Mouse (Mus musculus) G1E (cell line): ENCODE results near the gene Bub1b. TPM values are rescaled to one million over a fixed set of nuclear protein-coding genes. Genes with fewer than 3 reads are reported as not detected.

ENCODE experiments used
- ATAC-seq: 2 replicates; pipeline ENCODE4 v1.8.0; 2016; ENCODE audit warnings: mild to moderate bottlenecking; ENCODE audit not compliant: insufficient number of reproducible peaks, poor library complexity, low FRiP score, severe bottlenecking; ENCODE audit errors: extremely low read depth
- DNase-seq: peaks from one replicate; pipeline ENCODE4 v3.0.0; 2012; ENCODE audit warnings: low spot score
- H3K27me3 ChIP-seq: 2 replicates; pipeline ENCODE4 v1.6.1; 2012; ENCODE audit warnings: mild to moderate bottlenecking, low read length, inconsistent platforms; ENCODE audit not compliant: insufficient read depth
- H3K36me3 ChIP-seq: replicated peaks from 2 replicates; pipeline ENCODE3; 2012; ENCODE audit warnings: mild to moderate bottlenecking, inconsistent platforms
- H3K4me1 ChIP-seq: 2 replicates; pipeline ENCODE4 v1.6.1; 2012; ENCODE audit warnings: low read depth, low read length, inconsistent platforms, mixed read lengths; ENCODE audit not compliant: insufficient read depth
- H3K4me3 ChIP-seq: 2 replicates; pipeline ENCODE4 v1.5.1; 2012; ENCODE audit warnings: low read depth, mild to moderate bottlenecking, inconsistent platforms, low read length, moderate library complexity, mixed read lengths
- H3K9me3 ChIP-seq: replicated peaks from 2 replicates; pipeline ENCODE4 v1.6.1; 2012; ENCODE audit warnings: inconsistent platforms
- CTCF ChIP-seq: IDR thresholded peaks from 2 replicates; pipeline ENCODE4 v1.5.1; 2012; ENCODE audit warnings: low read depth, low read length, inconsistent platforms, mixed read lengths
- GATA1 ChIP-seq: IDR thresholded peaks from 2 replicates; pipeline ENCODE4 v1.6.1; 2012; ENCODE audit warnings: borderline replicate concordance, low read length, inconsistent platforms, mixed read lengths
- GATA2 ChIP-seq: IDR thresholded peaks from 2 replicates; pipeline ENCODE4 v1.6.1; 2012; ENCODE audit warnings: low read depth, low read length, inconsistent platforms, borderline replicate concordance
- POLR2AphosphoS5 ChIP-seq: IDR thresholded peaks from 2 replicates; pipeline ENCODE4 v1.6.1; 2012; ENCODE audit warnings: low read depth, low read length, inconsistent platforms; ENCODE audit not compliant: insufficient replicate concordance
- TAL1 ChIP-seq: conservative IDR thresholded peaks from 2 replicates; pipeline ENCODE4 v1.6.1; 2012; ENCODE audit warnings: low read depth, low read length, inconsistent platforms, mixed read lengths
- polyA plus RNA-seq: library from polyadenylated mRNA; stranded (reverse); fragments of >175 nt; gene quantifications from 2 replicates; pipeline ENCODE4 v1.2.3, GENCODE M21; 2012
- total RNA-seq, 2 experiments: library from RNA; stranded (forward) in 1 of 2; stranded (reverse) in 1 of 2; fragments of 200-1000 nt in 1 of 2; fragments of >200 nt in 1 of 2; fragmentation: Nextera tagmentation in 1 of 2; gene quantifications; 2 replicates each; pipeline ENCODE4 v1.2.3; 2014 to 2017

Gene Bub1b
- total and polyA plus RNA-seq, 3 experiments: 26.3 to 126 (median 69.8) TPM

GRCm38 (mm10) chr2:118676839-118677741 is 79.1 kb downstream of the Bub1b start:
- peaks cover 98% of the 10 kb centered on the region for H3K36me3 ChIP-seq
- TF ChIP-seq POLR2AphosphoS5 (no peak), TAL1 (no peak), GATA2 (no peak), CTCF (no peak), GATA1 (no peak)
- peak overlapping the region; percentile 66; the same call in 1 of the 2 replicates for H3K4me3 ChIP-seq
- H3K9me3 ChIP-seq: peaks cover 9% of the 10 kb centered on the region
- no peak for ATAC-seq
- H3K27me3 ChIP-seq: 0 out of 2 replicates have a peak, but pooled peaks cover 5% of the 10 kb centered on the region
- DNase-seq: no peak
- peaks cover 33% of the 10 kb centered on the region for H3K4me1 ChIP-seq

GRCm38 (mm10) chr2:118677817-118678216 is 79.8 kb downstream of the Bub1b start:
- ATAC-seq (no peak), DNase-seq (no peak)
- H3K27me3 ChIP-seq: 0 out of 2 replicates have a peak, but pooled peaks cover 5% of the 10 kb centered on the region
- TF ChIP-seq CTCF (no peak), GATA2 (no peak), TAL1 (no peak), GATA1 (no peak), POLR2AphosphoS5 (no peak)
- H3K4me1 ChIP-seq: peaks cover 34% of the 10 kb centered on the region
- H3K4me3 ChIP-seq: no peak overlapping the region; the same call in 1 of the 2 replicates
- peaks cover 9% of the 10 kb centered on the region for H3K9me3 ChIP-seq
- peaks cover 98% of the 10 kb centered on the region for H3K36me3 ChIP-seq

GRCm38 (mm10) chr2:118679577-118679976 is 81.6 kb downstream of the Bub1b start:
- TF ChIP-seq CTCF: no peak
- no peak for TF ChIP-seq POLR2AphosphoS5
- no peak for TF ChIP-seq GATA2
- no peak for TF ChIP-seq GATA1
- TF ChIP-seq TAL1: no peak
- ATAC-seq: no peak

GRCm38 (mm10) chr2:118680926-118681325 is 82.9 kb downstream of the Bub1b start:
- TF ChIP-seq TAL1 (no peak), CTCF (no peak)

More at GRCm38 (mm10) chr2:118679577-118679976, 81.6 kb downstream of the Bub1b start:
- Histone ChIP-seq H3K36me3 (peaks cover 90% of the 10 kb centered on the region), H3K9me3 (peaks cover 9% of the 10 kb centered on the region), H3K4me1 (peaks cover 24% of the 10 kb centered on the region), H3K27me3 (0 out of 2 replicates have a peak, but pooled peaks cover 5% of the 10 kb centered on the region), H3K4me3 (no peak overlapping the region)
- DNase-seq: no peak

GRCm38 (mm10) chr2:118682544-118683260 is 84.7 kb downstream of the Bub1b start:
- H3K4me3 ChIP-seq: no peak overlapping the region
- peaks cover 9% of the 10 kb centered on the region for H3K4me1 ChIP-seq
- TF ChIP-seq TAL1 (no peak), GATA2 (no peak), GATA1 (no peak), POLR2AphosphoS5 (no peak), CTCF (no peak)
- DNase-seq: no peak
- H3K27me3 ChIP-seq: no peaks in the 10 kb centered on the region
- no peaks in the 10 kb centered on the region for H3K9me3 ChIP-seq
- peaks cover 87% of the 10 kb centered on the region for H3K36me3 ChIP-seq
- no peak for ATAC-seq

More at GRCm38 (mm10) chr2:118680926-118681325, 82.9 kb downstream of the Bub1b start:
- no peak overlapping the region for H3K4me3 ChIP-seq
- peaks cover 9% of the 10 kb centered on the region for H3K9me3 ChIP-seq
- H3K4me1 ChIP-seq: peaks cover 23% of the 10 kb centered on the region
- DNase-seq (no peak), ATAC-seq (no peak)
- H3K36me3 ChIP-seq: peaks cover 87% of the 10 kb centered on the region
- H3K27me3 ChIP-seq: 0 out of 2 replicates have a peak, but pooled peaks cover 5% of the 10 kb centered on the region

- H3K36me3 ChIP-seq: peaks cover 87% of the 10 kb centered on the region
- no peaks in the 10 kb centered on the region for H3K9me3 ChIP-seq
- DNase-seq: no peak
- TF ChIP-seq GATA2 (no peak), TAL1 (no peak), GATA1 (no peak), CTCF (no peak), POLR2AphosphoS5 (no peak)
- H3K27me3 ChIP-seq: no peaks in the 10 kb centered on the region
- no peak overlapping the region for H3K4me3 ChIP-seq
- ATAC-seq: no peak
- peaks cover 9% of the 10 kb centered on the region for H3K4me1 ChIP-seq
Measured at GRCm38 (mm10) chr2:118685088-118685487, 87.1 kb downstream of the Bub1b start.
